Mouse (Mus musculus) heart, postnatal 14 days (tissue): ENCODE measurements around the gene Cd200r1. TPM values are rescaled to one million over a fixed set of nuclear protein-coding genes. Genes with fewer than 3 reads are reported as not detected.

ENCODE experiments used
- total RNA-seq, 2 experiments: library from RNA; stranded (reverse); gene quantifications; 2 replicates each; pipeline ENCODE4 v1.2.3; 2021

The Cd200r1 gene
- total RNA-seq, 2 experiments from 2014 or later: 0.33 to 0.66 TPM

Other genes with a start within 250 kb of the Cd200r1 start
- 1 to 10 TPM; 7.1 to 8.6 TPM for gene Boc, start 206.8 kb upstream of the Cd200r1 start, total RNA-seq
- gene Nepro, start 41.4 kb upstream of the Cd200r1 start, total RNA-seq: 1 to 10 TPM; 4.6 to 7.2 TPM
- gene Gtpbp8, start 19.4 kb upstream of the Cd200r1 start, total RNA-seq: 10 to 100 TPM; 10.2 to 12.5 TPM
- gene Cd200r4, start 46.0 kb downstream of the Cd200r1 start, total RNA-seq: not detected
- gene Cd200r2, start 101.4 kb downstream of the Cd200r1 start, total RNA-seq: not detected
- under 1 TPM in 1 of 2 experiments, not detected in 1; 0.22 TPM for gene Cd200r3, start 177.9 kb downstream of the Cd200r1 start, total RNA-seq